Mouse (Mus musculus) left cerebral cortex, adult 11 months (tissue): ENCODE measurements around the gene Dnajb13.

Experiments used
- DNase-seq: peaks from one replicate; pipeline ENCODE4 v3.0.0; 2022; ENCODE audit warnings: low spot score

Gene Dnajb13

GRCm38 (mm10) chr7:100458153-100458552, 56.6 kb downstream of the Dnajb13 start:
- no peak for DNase-seq
